ENCODE assay signal across 22 mouse cellular contexts in genomic region chr12:80251554-80251953, GRCm38 (mm10). TPM values are rescaled to one million over a fixed set of nuclear protein-coding genes. Genes with fewer than 3 reads are reported as not detected.
DNase-seq lines count a peak whose midpoint lies in the region; ATAC-seq and TF ChIP-seq lines count a peak whose summit lies in the region.
"Had no signal": no experiment of that assay in that cellular context is flagged by ENCODE, and none has a peak within 500 bp of the region (broad histone marks: within the 10 kb centered on the region; RNA-seq: fewer than 3 reads in every experiment).

No protein-coding gene starts in this region.

- H3K27ac ChIP-seq in heart, embryonic 12.5 days (ENCODE audit: poor library complexity, severe bottlenecking) = no peak overlapping the region; the same call in none of the 2 replicates
- no peak overlapping the region for H3K27ac ChIP-seq in heart, embryonic 11.5 days (ENCODE audit: low read depth, low read length)
- H3K27ac ChIP-seq in lung, postnatal 0 days (ENCODE audit: low read length) = 0 out of 2 replicates have a peak overlapping the region, but pooled peaks have one; percentile 20
- no peak overlapping the region for H3K27ac ChIP-seq in embryonic facial prominence, embryonic 13.5 days
- no peak overlapping the region for H3K27ac ChIP-seq in stomach, embryonic 15.5 days
- H3K27ac ChIP-seq: forebrain, embryonic 12.5 days; hindbrain, embryonic 15.5 days had no signal

- H3K9me3 ChIP-seq in heart, embryonic 12.5 days (replicated peaks) = no peaks in the 10 kb centered on the region
- no peaks in the 10 kb centered on the region for H3K9me3 ChIP-seq in heart, embryonic 11.5 days (replicated peaks; ENCODE audit: control insufficient read depth, low read length)
- no peaks in the 10 kb centered on the region for H3K9me3 ChIP-seq in lung, postnatal 0 days (ENCODE audit: low read length)
- H3K9me3 ChIP-seq in embryonic facial prominence, embryonic 13.5 days = no peaks in the 10 kb centered on the region
- H3K9me3 ChIP-seq in stomach, embryonic 15.5 days = no peaks in the 10 kb centered on the region
- H3K9me3 ChIP-seq: forebrain, embryonic 12.5 days; heart, embryonic 10.5 days; hindbrain, embryonic 15.5 days had no signal

- H3K4me1 ChIP-seq in heart, embryonic 12.5 days (replicated peaks) = peaks cover 88% of the 10 kb centered on the region
- peaks cover 66% of the 10 kb centered on the region for H3K4me1 ChIP-seq in heart, embryonic 11.5 days (ENCODE audit: control insufficient read depth, insufficient read depth, low read length)
- peaks cover 31% of the 10 kb centered on the region; the same call in 1 of the 2 replicates for H3K4me1 ChIP-seq in lung, postnatal 0 days (ENCODE audit: insufficient read depth, low read depth, low read length)
- H3K4me1 ChIP-seq in embryonic facial prominence, embryonic 13.5 days = peaks cover 62% of the 10 kb centered on the region
- peaks cover 81% of the 10 kb centered on the region for H3K4me1 ChIP-seq in stomach, embryonic 15.5 days
- H3K4me1 ChIP-seq: forebrain, embryonic 12.5 days had no signal

- no peak for TF ChIP-seq EP300 in lung, postnatal 0 days (IDR thresholded peaks at IDR 0.05)

- H3K9ac ChIP-seq in heart, embryonic 12.5 days = peak overlapping the region; percentile 2; the same call in 1 of the 2 replicates
- H3K9ac ChIP-seq in heart, embryonic 11.5 days (ENCODE audit: low read depth, low read length) = no peak overlapping the region
- no peak overlapping the region for H3K9ac ChIP-seq in lung, postnatal 0 days (replicated peaks; ENCODE audit: low read depth)
- H3K9ac ChIP-seq in embryonic facial prominence, embryonic 13.5 days = 0 out of 2 replicates have a peak overlapping the region, but pooled peaks have one; percentile 2
- H3K9ac ChIP-seq in stomach, embryonic 15.5 days = no peak overlapping the region
- H3K9ac ChIP-seq: forebrain, embryonic 12.5 days; hindbrain, embryonic 15.5 days had no signal

- H3K27me3 ChIP-seq in heart, embryonic 12.5 days (replicated peaks) = no peaks in the 10 kb centered on the region
- no peaks in the 10 kb centered on the region for H3K27me3 ChIP-seq in heart, embryonic 11.5 days (ENCODE audit: control insufficient read depth, insufficient read depth, low read length)
- H3K27me3 ChIP-seq in lung, postnatal 0 days (replicated peaks; ENCODE audit: insufficient read depth, low read length) = no peaks in the 10 kb centered on the region
- H3K27me3 ChIP-seq in embryonic facial prominence, embryonic 13.5 days = no peaks in the 10 kb centered on the region
- H3K27me3 ChIP-seq in stomach, embryonic 15.5 days (replicated peaks) = no peaks in the 10 kb centered on the region
- H3K27me3 ChIP-seq: forebrain, embryonic 12.5 days; hindbrain, embryonic 15.5 days; Patski had no signal

- DNase-seq in lung, postnatal 0 days (ENCODE audit: low spot score) = no peak
- DNase-seq in lung, postnatal 14 days = no peak
- no peak for DNase-seq in kidney, adult 9 months
- no peak for DNase-seq in gastrocnemius, postnatal 25 days
- DNase-seq: adrenal gland, postnatal 14 days; cerebellum, adult 18-20 months; cerebellum, adult 9-11 months; cerebellum, postnatal 36 days; gastrocnemius, adult 2 months; gastrocnemius, postnatal 36 days; heart, adult 11 months; heart, postnatal 36 days had no signal

- no peak overlapping the region for H3K4me2 ChIP-seq in heart, embryonic 12.5 days
- no peak overlapping the region for H3K4me2 ChIP-seq in heart, embryonic 11.5 days
- H3K4me2 ChIP-seq in lung, postnatal 0 days (replicated peaks; ENCODE audit: low read depth, low read length) = no peak overlapping the region
- H3K4me2 ChIP-seq in embryonic facial prominence, embryonic 13.5 days = no peak overlapping the region
- H3K4me2 ChIP-seq in stomach, embryonic 15.5 days = peak overlapping the region; percentile 3; the same call in 1 of the 2 replicates
- H3K4me2 ChIP-seq: forebrain, embryonic 12.5 days; hindbrain, embryonic 15.5 days had no signal

- ATAC-seq in heart, embryonic 12.5 days (ENCODE audit: insufficient number of reproducible peaks, low FRiP score) = no peak
- no peak for ATAC-seq in heart, embryonic 11.5 days (replicated peaks; ENCODE audit: insufficient number of reproducible peaks, low FRiP score, low TSS enrichment)
- no peak for ATAC-seq in lung, postnatal 0 days
- ATAC-seq in embryonic facial prominence, embryonic 13.5 days (ENCODE audit: insufficient number of reproducible peaks, insufficient read depth, low FRiP score, low TSS enrichment, low read depth) = no peak
- no peak for ATAC-seq in stomach, embryonic 15.5 days (ENCODE audit: insufficient read depth, low FRiP score, low read depth)
- ATAC-seq: activated CD4-positive, CD25-positive, alpha-beta regulatory T cell, adult 4 months; forebrain, embryonic 16.5 days; Patski had no signal

- H3K4me3 ChIP-seq in heart, embryonic 12.5 days = no peak overlapping the region
- H3K4me3 ChIP-seq in heart, embryonic 11.5 days (ENCODE audit: low read depth, low read length) = no peak overlapping the region
- no peak overlapping the region for H3K4me3 ChIP-seq in lung, postnatal 0 days (ENCODE audit: low read depth, low read length)
- no peak overlapping the region for H3K4me3 ChIP-seq in embryonic facial prominence, embryonic 13.5 days
- no peak overlapping the region for H3K4me3 ChIP-seq in stomach, embryonic 15.5 days (replicated peaks)
- H3K4me3 ChIP-seq: forebrain, embryonic 12.5 days; gastrocnemius, adult 2 months; heart, embryonic 10.5 days; hindbrain, embryonic 15.5 days had no signal

- 60% methylated on average over 3 of the region's 3 CpGs for WGBS in heart, embryonic 12.5 days
- WGBS in heart, embryonic 11.5 days (ENCODE audit: insufficient replicate concordance) = 56% methylated on average over 3 of the region's 3 CpGs
- 57% methylated on average over 3 of the region's 3 CpGs for WGBS in lung, postnatal 0 days
- WGBS in embryonic facial prominence, embryonic 13.5 days = 43% methylated on average over 3 of the region's 3 CpGs
- 40% methylated on average over 3 of the region's 3 CpGs for WGBS in stomach, embryonic 15.5 days

- 0 out of 2 replicates have a peak, but pooled peaks cover 3% of the 10 kb centered on the region for H3K36me3 ChIP-seq in heart, embryonic 12.5 days
- no peaks in the 10 kb centered on the region for H3K36me3 ChIP-seq in heart, embryonic 11.5 days (ENCODE audit: control insufficient read depth, insufficient read depth, low read length)
- H3K36me3 ChIP-seq in lung, postnatal 0 days (ENCODE audit: insufficient read depth, low read length) = no peaks in the 10 kb centered on the region
- H3K36me3 ChIP-seq in embryonic facial prominence, embryonic 13.5 days = no peaks in the 10 kb centered on the region
- H3K36me3 ChIP-seq in stomach, embryonic 15.5 days = no peaks in the 10 kb centered on the region
- H3K36me3 ChIP-seq: forebrain, embryonic 12.5 days; hindbrain, embryonic 15.5 days had no signal

- TF ChIP-seq CTCF in lung, postnatal 0 days (IDR thresholded peaks at IDR 0.05) = no peak

RNA-seq across cellular contexts. Expression of gene Actn1, which starts 8.6 kb away (rescaled TPM):
- 63.6 and 65.0 TPM in 2 replicates for polyA plus RNA-seq in heart, embryonic 12.5 days (2016; fragmentation: Nextera tagmentation; extraction: Ambion mirVana)
- polyA plus RNA-seq in heart, embryonic 11.5 days (2014; fragmentation: Nextera tagmentation; extraction: Ambion mirVana) = 53.2 and 54.1 TPM in 2 replicates
- 30.0 and 31.0 TPM in 2 replicates for polyA plus RNA-seq in lung, postnatal 0 days (2015; fragmentation: Nextera tagmentation; extraction: Ambion mirVana)
- polyA plus RNA-seq in embryonic facial prominence, embryonic 13.5 days (2015; fragmentation: Nextera tagmentation; extraction: Ambion mirVana) = 37.5 and 39.4 TPM in 2 replicates
- polyA plus RNA-seq in stomach, embryonic 15.5 days (2015; fragmentation: Nextera tagmentation; extraction: Ambion mirVana) = 61.2 and 65.0 TPM in 2 replicates
- 10 to 100 TPM; 10.2 to 15.5 TPM for total RNA-seq in gastrocnemius, postnatal 25 days (2021)

Comparison
In these comparisons a context has a peak if more than half of its experiments do, and no peak if none do; other contexts are left out.
1. H3K9ac ChIP-seq: peak in heart, embryonic 12.5 days (single experiment) and embryonic facial prominence, embryonic 13.5 days (single experiment); none in heart, embryonic 11.5 days (single experiment), lung, postnatal 0 days (single experiment) and stomach, embryonic 15.5 days (single experiment).